ENCODE assay signal across 18 mouse cellular contexts in the genomic region with DNA sequence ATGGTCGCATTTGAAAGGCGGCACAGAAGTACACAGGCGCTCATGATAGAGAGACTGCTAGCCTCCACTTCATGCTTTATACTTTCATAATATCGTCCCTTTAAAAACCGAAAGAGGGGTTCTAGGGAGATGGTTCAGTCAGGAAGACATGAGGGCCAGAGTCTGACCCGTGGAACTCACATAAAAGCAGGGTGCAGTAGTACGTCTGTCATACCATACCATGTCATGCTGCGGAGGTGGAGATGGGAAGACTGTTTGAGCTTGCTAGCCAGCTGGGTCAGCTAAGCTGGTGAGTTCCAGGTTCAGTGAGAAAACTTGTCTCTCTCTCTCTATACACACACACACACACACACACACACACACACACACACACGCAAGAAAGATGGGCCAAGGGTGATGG.
"Had no signal": no experiment of that assay in that cellular context is flagged by ENCODE, and none has a peak within 500 bp of the region (broad histone marks: within the 10 kb centered on the region; RNA-seq: fewer than 3 reads in every experiment).

No protein-coding gene starts in this region.

- H3K27ac ChIP-seq: liver, embryonic 15.5 days; lung, embryonic 15.5 days; macrophage; midbrain, embryonic 12.5 days; neural tube, embryonic 12.5 days; stomach, embryonic 15.5 days; stomach, postnatal 0 days had no signal

- H3K4me2 ChIP-seq: liver, embryonic 15.5 days; lung, embryonic 15.5 days; midbrain, embryonic 12.5 days; neural tube, embryonic 12.5 days; stomach, embryonic 15.5 days had no signal

- H3K4me3 ChIP-seq: liver, embryonic 15.5 days; lung, embryonic 15.5 days; megakaryocyte, embryonic 14.5 days; midbrain, embryonic 12.5 days; neural tube, embryonic 12.5 days; stomach, embryonic 15.5 days had no signal

- H3K27me3 ChIP-seq: liver, embryonic 15.5 days; lung, embryonic 15.5 days; midbrain, embryonic 12.5 days; neural tube, embryonic 12.5 days; stomach, embryonic 15.5 days had no signal

- H3K9ac ChIP-seq: liver, embryonic 15.5 days; liver, postnatal 0 days; lung, embryonic 15.5 days; midbrain, embryonic 12.5 days; neural tube, embryonic 12.5 days; stomach, embryonic 15.5 days had no signal

- DNase-seq: liver, postnatal 0 days; lung, adult 2 months; lung, postnatal 14 days; lung, postnatal 36 days; midbrain, embryonic 14.5 days; right cerebral cortex, postnatal 14 days; thymus, adult 2 months; thymus, postnatal 25 days; thymus, postnatal 4 days had no signal

- H3K4me1 ChIP-seq: liver, embryonic 15.5 days; midbrain, embryonic 12.5 days; neural tube, embryonic 12.5 days had no signal

- ATAC-seq: liver, postnatal 0 days; lung, postnatal 0 days had no signal

- H3K36me3 ChIP-seq: liver, embryonic 15.5 days; lung, embryonic 15.5 days; midbrain, embryonic 12.5 days; neural tube, embryonic 12.5 days; stomach, embryonic 15.5 days had no signal

- H3K9me3 ChIP-seq: liver, embryonic 15.5 days; lung, embryonic 15.5 days; midbrain, embryonic 12.5 days; neural tube, embryonic 12.5 days; stomach, embryonic 15.5 days had no signal
